Mouse (Mus musculus): ENCODE data around the gene Pla2g12a. TPM values are rescaled to one million over a fixed set of nuclear protein-coding genes. Genes with fewer than 3 reads are reported as not detected.

Pla2g12a gene
- total and polyA plus RNA-seq, 2 experiments from 2014 or later = 28.5 to 53.3 TPM

GRCm38 (mm10) chr3:129879913-129880312 is 1.5 kb downstream of the Pla2g12a start:
- Histone ChIP-seq H3K9ac (replicated peaks; ENCODE audit: low read length) (no peak overlapping the region), H3K4me3 (ENCODE audit: low read length) (no peak overlapping the region), H3K36me3 (ENCODE audit: insufficient read depth, low read length) (no peaks in the 10 kb centered on the region), H3K9me3 (ENCODE audit: low read length) (no peaks in the 10 kb centered on the region), H3K4me1 (ENCODE audit: insufficient read depth, low read length) (peaks cover 9% of the 10 kb centered on the region), H3K27me3 (ENCODE audit: insufficient read depth, low read length) (no peaks in the 10 kb centered on the region), H3K27ac (no peak overlapping the region), H3K4me2 (ENCODE audit: low read depth, low read length) (peak overlapping the region; percentile 96; the same call in 1 of the 2 replicates)
- DNase-seq (ENCODE audit: low spot score) (no peak), ATAC-seq (no peak)
- WGBS = 70% methylated on average over 2 of the region's 2 CpGs
- TF ChIP-seq CTCF (IDR thresholded peaks at IDR 0.05; ENCODE audit: low read depth) = no peak

GRCm38 (mm10) chr3:129880925-129881593 is 2.7 kb downstream of the Pla2g12a start:
- Histone ChIP-seq H3K27me3 (ENCODE audit: insufficient read depth, low read length) (no peaks in the 10 kb centered on the region), H3K4me1 (ENCODE audit: insufficient read depth, low read length) (peaks cover 9% of the 10 kb centered on the region), H3K9me3 (ENCODE audit: low read length) (no peaks in the 10 kb centered on the region), H3K27ac (no peak overlapping the region), H3K4me2 (ENCODE audit: low read depth, low read length) (no peak overlapping the region), H3K4me3 (ENCODE audit: low read length) (no peak overlapping the region), H3K36me3 (ENCODE audit: insufficient read depth, low read length) (no peaks in the 10 kb centered on the region), H3K9ac (replicated peaks; ENCODE audit: low read length) (no peak overlapping the region)
- DNase-seq (ENCODE audit: low spot score) = no peak
- WGBS = 89% methylated on average over 8 of the region's 8 CpGs
- no peak for ATAC-seq
- TF ChIP-seq CTCF (IDR thresholded peaks at IDR 0.05; ENCODE audit: low read depth) = no peak

- 89% methylated on average over 9 of the region's 9 CpGs for WGBS
- H3K4me3 ChIP-seq (ENCODE audit: low read length) = no peak overlapping the region
- H3K9ac ChIP-seq (replicated peaks; ENCODE audit: low read length) = no peak overlapping the region
- H3K27ac ChIP-seq = no peak overlapping the region
- no peaks in the 10 kb centered on the region for H3K9me3 ChIP-seq (ENCODE audit: low read length)
- no peak for ATAC-seq
- no peak overlapping the region for H3K4me2 ChIP-seq (ENCODE audit: low read depth, low read length)
- H3K27me3 ChIP-seq (ENCODE audit: insufficient read depth, low read length) = no peaks in the 10 kb centered on the region
- DNase-seq (ENCODE audit: low spot score) = no peak
- no peaks in the 10 kb centered on the region for H3K4me1 ChIP-seq (ENCODE audit: insufficient read depth, low read length)
- TF ChIP-seq CTCF (IDR thresholded peaks at IDR 0.05; ENCODE audit: low read depth) = no peak
- peaks cover 6% of the 10 kb centered on the region; the same call in 1 of the 2 replicates for H3K36me3 ChIP-seq (ENCODE audit: insufficient read depth, low read length)
Measured at GRCm38 (mm10) chr3:129885577-129885976, 7.2 kb downstream of the Pla2g12a start.

GRCm38 (mm10) chr3:129886430-129886829 is 8.0 kb downstream of the Pla2g12a start:
- Histone ChIP-seq H3K27me3 (ENCODE audit: insufficient read depth, low read length) (no peaks in the 10 kb centered on the region), H3K9ac (replicated peaks; ENCODE audit: low read length) (no peak overlapping the region), H3K9me3 (ENCODE audit: low read length) (no peaks in the 10 kb centered on the region), H3K4me3 (ENCODE audit: low read length) (no peak overlapping the region), H3K4me1 (ENCODE audit: insufficient read depth, low read length) (no peaks in the 10 kb centered on the region), H3K4me2 (ENCODE audit: low read depth, low read length) (no peak overlapping the region), H3K36me3 (ENCODE audit: insufficient read depth, low read length) (peaks cover 7% of the 10 kb centered on the region; the same call in 1 of the 2 replicates), H3K27ac (no peak overlapping the region)
- no peak for ATAC-seq
- 85% methylated on average over 5 of the region's 5 CpGs for WGBS
- no peak for TF ChIP-seq CTCF (IDR thresholded peaks at IDR 0.05; ENCODE audit: low read depth)
- DNase-seq (ENCODE audit: low spot score) = no peak

GRCm38 (mm10) chr3:129887779-129888517 is 9.5 kb downstream of the Pla2g12a start:
- Histone ChIP-seq H3K9ac (replicated peaks; ENCODE audit: low read length) (no peak overlapping the region), H3K4me2 (ENCODE audit: low read depth, low read length) (no peak overlapping the region), H3K36me3 (ENCODE audit: insufficient read depth, low read length) (peaks cover 7% of the 10 kb centered on the region; the same call in 1 of the 2 replicates), H3K4me1 (ENCODE audit: insufficient read depth, low read length) (no peaks in the 10 kb centered on the region), H3K27ac (no peak overlapping the region), H3K4me3 (ENCODE audit: low read length) (no peak overlapping the region), H3K27me3 (ENCODE audit: insufficient read depth, low read length) (no peaks in the 10 kb centered on the region), H3K9me3 (ENCODE audit: low read length) (no peaks in the 10 kb centered on the region)
- TF ChIP-seq CTCF (IDR thresholded peaks at IDR 0.05; ENCODE audit: low read depth) = no peak
- DNase-seq (ENCODE audit: low spot score) (no peak), ATAC-seq (no peak)
- WGBS = 89% methylated on average over 13 of the region's 13 CpGs

GRCm38 (mm10) chr3:129892003-129892402 is 13.6 kb downstream of the Pla2g12a start:
- 89% methylated on average over 5 of the region's 5 CpGs for WGBS
- no peak for DNase-seq (ENCODE audit: low spot score)
- no peak for TF ChIP-seq CTCF (IDR thresholded peaks at IDR 0.05; ENCODE audit: low read depth)

More at GRCm38 (mm10) chr3:129892003-129892402, 13.6 kb downstream of the Pla2g12a start:
- H3K36me3 ChIP-seq (ENCODE audit: insufficient read depth, low read length) = peaks cover 11% of the 10 kb centered on the region; the same call in 1 of the 2 replicates
- no peak for ATAC-seq
- no peak overlapping the region for H3K9ac ChIP-seq (replicated peaks; ENCODE audit: low read length)
- H3K4me3 ChIP-seq (ENCODE audit: low read length) = no peak overlapping the region
- H3K9me3 ChIP-seq (ENCODE audit: low read length) = no peaks in the 10 kb centered on the region
- H3K4me1 ChIP-seq (ENCODE audit: insufficient read depth, low read length) = no peaks in the 10 kb centered on the region
- H3K4me2 ChIP-seq (ENCODE audit: low read depth, low read length) = no peak overlapping the region
- H3K27me3 ChIP-seq (ENCODE audit: insufficient read depth, low read length) = no peaks in the 10 kb centered on the region
- H3K27ac ChIP-seq = no peak overlapping the region
